Mouse (Mus musculus) limb, embryonic 14.5 days (tissue): ENCODE data around the gene Gbp2. TPM values are rescaled to one million over a fixed set of nuclear protein-coding genes. Genes with fewer than 3 reads are reported as not detected.
A peak's percentile ranks its signal among the peaks of the same experiment; 100 is the strongest.
"Not testable (repeated sequence)": the region's sequence is repeated elsewhere in the genome, so short reads cannot be mapped to it uniquely, and the experiment has no call there.

Experiments
- ATAC-seq: fragments of 200-750 bp; cut with Nextera tagmentation; 2 replicates; pipeline ENCODE4 v1.8.0; 2017; ENCODE audit warnings: low read depth, moderate number of reproducible peaks, moderate TSS enrichment; ENCODE audit not compliant: low FRiP score
- DNase-seq: peaks from one replicate; pipeline ENCODE4 v3.0.0-alpha.2; 2015; ENCODE audit warnings: low spot score
- H3K27ac ChIP-seq: fragments of 300-500 bp; sonication (generic); replicated peaks from 2 replicates; pipeline ENCODE4 v1.5.1; 2014; ENCODE audit warnings: low read depth, mild to moderate bottlenecking, low read length, moderate library complexity, mixed read lengths
- H3K27me3 ChIP-seq: fragments of 300-500 bp; sonication (generic); 2 replicates; pipeline ENCODE4 v1.6.1; 2014; ENCODE audit warnings: low read length, mixed read lengths; ENCODE audit not compliant: control insufficient read depth, insufficient read depth
- H3K36me3 ChIP-seq: fragments of 300-500 bp; sonication (generic); 2 replicates; pipeline ENCODE4 v1.6.1; 2014; ENCODE audit warnings: mild to moderate bottlenecking, low read length, moderate library complexity, mixed read lengths; ENCODE audit not compliant: control insufficient read depth, insufficient read depth
- H3K4me1 ChIP-seq: fragments of 300-500 bp; sonication (generic); 2 replicates; pipeline ENCODE4 v1.6.1; 2014; ENCODE audit warnings: antibody characterized with exemption, low read length, mixed read lengths; ENCODE audit not compliant: control insufficient read depth, insufficient read depth
- H3K4me2 ChIP-seq: fragments of 300-500 bp; sonication (generic); replicated peaks from 2 replicates; pipeline ENCODE4 v1.6.1; 2014; ENCODE audit warnings: low read depth, mild to moderate bottlenecking, low read length, moderate library complexity; ENCODE audit not compliant: severe bottlenecking
- H3K4me3 ChIP-seq: fragments of 300-500 bp; sonication (generic); replicated peaks from 2 replicates; pipeline ENCODE4 v1.5.1; 2014; ENCODE audit warnings: low read length
- H3K9ac ChIP-seq: fragments of 300-500 bp; sonication (generic); 2 replicates; pipeline ENCODE4 v1.6.1; 2014; ENCODE audit warnings: mild to moderate bottlenecking, low read depth, low read length, moderate library complexity; ENCODE audit not compliant: severe bottlenecking
- H3K9me3 ChIP-seq: fragments of 300-500 bp; sonication (generic); 2 replicates; pipeline ENCODE4 v1.6.1; 2016; ENCODE audit warnings: low read length; ENCODE audit not compliant: control insufficient read depth
- POLR2A ChIP-seq: fragments of 200-500 bp; IDR thresholded peaks from 2 replicates; pipeline ENCODE4 v1.8.0; 2012; ENCODE audit warnings: inconsistent platforms, mild to moderate bottlenecking, moderate library complexity, borderline replicate concordance; ENCODE audit not compliant: insufficient read depth, insufficient read length; ENCODE audit errors: extremely low read depth
- WGBS: fragments of 180-500 bp; shearing (Covaris S2); extraction: QIAGEN DNeasy Blood & Tissue Kit; methylation state at CpG from one replicate; pipeline ENCODE4 v1.1.7; 2014; 5-methylcytosine and 5-hydroxymethylcytosine counted together
- polyA plus RNA-seq, 2 experiments: library from polyadenylated mRNA; depleted of rRNA in 1 of 2; stranded (reverse) in 1 of 2; unstranded in 1 of 2; fragments of >200 nt; fragmentation: Nextera tagmentation in 1 of 2; extraction: Ambion mirVana in 1 of 2; gene quantifications; 2 replicates each; pipeline versions ENCODE4 v1.2.1 to v1.2.3; 2012 to 2014

Gbp2 gene
- polyA plus RNA-seq, 2 experiments = 0.61 to 0.62 TPM

- Histone ChIP-seq H3K9me3 (no peaks in the 10 kb centered on the region), H3K27me3 (no peaks in the 10 kb centered on the region), H3K4me2 (no peak overlapping the region), H3K9ac (no peak overlapping the region), H3K4me3 (no peak overlapping the region), H3K36me3 (no peaks in the 10 kb centered on the region), H3K27ac (no peak overlapping the region), H3K4me1 (no peaks in the 10 kb centered on the region)
- WGBS = 91% methylated on average over 3 of the region's 3 CpGs
- DNase-seq (no peak), ATAC-seq (no peak)
- no peak for TF ChIP-seq POLR2A
Measured at GRCm38 (mm10) chr3:142618658-142619057, 1.7 kb upstream of the Gbp2 start.

- TF ChIP-seq POLR2A = no peak
- no peaks in the 10 kb centered on the region for H3K9me3 ChIP-seq
- H3K9ac ChIP-seq = no peak overlapping the region
- H3K36me3 ChIP-seq = no peaks in the 10 kb centered on the region
- no peak overlapping the region for H3K27ac ChIP-seq
- 26% methylated on average over 1 of the region's 1 CpGs for WGBS
- no peaks in the 10 kb centered on the region for H3K27me3 ChIP-seq
- ATAC-seq (no peak), DNase-seq (no peak)
- H3K4me1 ChIP-seq = no peaks in the 10 kb centered on the region
- H3K4me2 ChIP-seq = no peak overlapping the region
- no peak overlapping the region for H3K4me3 ChIP-seq
Measured at GRCm38 (mm10) chr3:142619606-142620005, 796 bp upstream of the Gbp2 start.

DNA sequence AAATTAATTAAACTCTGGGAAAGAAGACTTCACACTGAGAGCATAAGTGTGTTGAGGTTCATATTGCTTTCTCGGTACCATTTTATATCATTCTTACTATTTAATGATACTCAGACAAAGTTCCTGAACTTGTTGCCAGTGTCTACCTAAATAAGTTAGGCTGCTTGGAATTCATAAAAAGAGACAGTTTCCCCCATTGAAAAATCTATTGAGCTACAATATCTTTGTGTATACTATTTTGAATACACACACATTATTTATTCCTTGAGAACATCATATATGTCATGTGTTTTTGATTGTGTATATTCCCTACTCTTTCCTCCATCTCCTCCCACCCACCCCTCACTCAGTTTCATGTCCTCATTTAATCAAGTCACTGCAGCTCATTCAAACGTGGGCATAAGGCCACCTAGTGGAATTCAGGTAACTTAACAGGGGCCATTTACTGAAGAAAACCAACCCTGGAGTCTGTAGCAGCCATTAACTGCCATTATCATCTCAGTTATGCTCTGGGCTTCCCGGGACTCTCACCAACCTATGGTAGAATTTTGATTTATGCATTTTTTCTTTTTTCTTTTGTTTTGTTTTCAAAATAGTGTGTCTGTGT is 657 bp downstream of the Gbp2 start:
- no peak for DNase-seq
- H3K4me1 ChIP-seq = no peaks in the 10 kb centered on the region
- no peak overlapping the region for H3K4me2 ChIP-seq
- H3K27me3 ChIP-seq = no peaks in the 10 kb centered on the region
- no peaks in the 10 kb centered on the region for H3K36me3 ChIP-seq
- 44% methylated on average over 3 of the region's 3 CpGs for WGBS
- H3K9ac ChIP-seq = no peak overlapping the region
- H3K4me3 ChIP-seq = no peak overlapping the region
- no peak overlapping the region for H3K27ac ChIP-seq
- TF ChIP-seq POLR2A = no peak
- H3K9me3 ChIP-seq = no peaks in the 10 kb centered on the region
- no peak for ATAC-seq

DNA sequence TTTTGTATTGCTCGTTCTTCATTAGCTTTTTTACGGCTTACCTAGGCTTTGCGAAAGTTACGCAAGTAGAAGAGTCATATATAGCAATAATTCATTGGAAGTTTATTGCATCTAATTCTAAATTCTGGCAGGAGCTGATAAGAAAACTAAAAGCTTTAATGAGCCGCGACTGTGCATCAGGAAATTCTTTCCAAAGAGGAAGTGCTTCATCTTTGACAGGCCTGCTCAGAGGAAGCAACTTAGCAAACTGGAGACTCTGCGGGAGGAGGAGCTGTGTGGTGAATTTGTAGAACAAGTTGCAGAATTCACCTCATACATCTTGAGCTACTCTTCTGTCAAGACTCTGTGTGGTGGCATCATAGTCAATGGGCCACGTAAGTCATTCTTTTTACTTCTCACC is 10.0 kb downstream of the Gbp2 start:
- no peak for TF ChIP-seq POLR2A
- Histone ChIP-seq H3K4me2 (no peak overlapping the region), H3K4me3 (no peak overlapping the region), H3K4me1 (no peaks in the 10 kb centered on the region), H3K9ac (no peak overlapping the region), H3K9me3 (no peaks in the 10 kb centered on the region), H3K27ac (no peak overlapping the region), H3K36me3 (no peaks in the 10 kb centered on the region), H3K27me3 (no peaks in the 10 kb centered on the region)
- DNase-seq (no peak), ATAC-seq (no peak)
- WGBS = 70% methylated on average over 8 of the region's 8 CpGs

GRCm38 (mm10) chr3:142640201-142640600 is 19.8 kb downstream of the Gbp2 start:
- DNase-seq = peak; percentile 65
- Histone ChIP-seq H3K4me2 (no peak overlapping the region), H3K36me3 (no peaks in the 10 kb centered on the region), H3K4me1 (no peaks in the 10 kb centered on the region), H3K9ac (no peak overlapping the region), H3K27ac (no peak overlapping the region), H3K4me3 (no peak overlapping the region), H3K27me3 (no peaks in the 10 kb centered on the region), H3K9me3 (no peaks in the 10 kb centered on the region)
- no peak for ATAC-seq
- TF ChIP-seq POLR2A = no peak
- 10% methylated on average over 9 of the region's 9 CpGs for WGBS

DNA sequence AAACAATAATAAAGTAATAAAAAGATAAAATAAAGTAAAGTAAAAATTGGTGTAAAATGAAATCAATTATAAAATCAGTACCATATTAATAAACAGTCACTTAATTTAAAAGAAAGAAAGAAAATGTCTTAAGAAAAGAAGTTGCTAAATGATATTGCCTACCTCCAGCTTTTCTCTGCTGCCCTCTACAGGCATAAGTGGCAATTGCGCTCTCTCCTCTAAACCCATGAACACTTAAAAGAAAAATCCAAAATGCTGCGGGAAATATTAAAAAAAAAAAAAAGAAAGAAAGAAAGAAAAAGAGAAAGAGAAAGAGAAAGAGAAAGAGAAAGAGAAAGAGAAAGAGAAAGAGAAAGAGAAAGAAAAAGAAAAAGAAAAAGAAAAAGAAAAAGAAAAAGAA is 25.5 kb downstream of the Gbp2 start:
- not testable (repeated sequence) for H3K4me3 ChIP-seq, H3K27me3 ChIP-seq, H3K4me1 ChIP-seq, ATAC-seq, H3K9ac ChIP-seq, H3K36me3 ChIP-seq, H3K9me3 ChIP-seq, H3K27ac ChIP-seq, H3K4me2 ChIP-seq
- whole genome bisulfite sequencing = 14% methylated on average over 2 of the region's 2 CpGs
- DNase-seq = peak; percentile 78

GRCm38 (mm10) chr3:142647836-142648235 is 27.4 kb downstream of the Gbp2 start:
- not testable (repeated sequence) for H3K4me3 ChIP-seq, H3K9me3 ChIP-seq, H3K4me1 ChIP-seq, H3K9ac ChIP-seq, H3K27ac ChIP-seq, H3K36me3 ChIP-seq, DNase-seq, H3K4me2 ChIP-seq, ATAC-seq, H3K27me3 ChIP-seq
- 39% methylated on average over 5 of the region's 7 CpGs for WGBS
